Mouse (Mus musculus) liver, adult 2 months (tissue): Measurements from ENCODE around the gene Ptprg.

Experiments used
- CTCF ChIP-seq: fragments of 200-500 bp; IDR thresholded peaks from 2 replicates; pipeline ENCODE4 v1.5.1; 2011; ENCODE audit warnings: low read depth, low read length, control low read depth
- POLR2A ChIP-seq: fragments of 200-500 bp; IDR thresholded peaks from 2 replicates; pipeline ENCODE4 v1.6.1; 2011; ENCODE audit warnings: low read length, control low read depth; ENCODE audit not compliant: insufficient read depth; ENCODE audit errors: extremely low read depth

GRCm38 (mm10) chr14:12191076-12191475, 637.7 kb downstream of the Ptprg start:
- TF ChIP-seq CTCF (no peak), POLR2A (no peak)
